Mouse (Mus musculus): Measurements from ENCODE around the gene Ube2n. TPM values are rescaled to one million over a fixed set of nuclear protein-coding genes. Genes with fewer than 3 reads are reported as not detected.
"Not testable (repeated sequence)": the region's sequence is repeated elsewhere in the genome, so short reads cannot be mapped to it uniquely, and the experiment has no call there.

Ube2n gene
- total RNA-seq, 2 experiments from 2014 or later: 127 to 128 TPM

GRCm38 (mm10) chr10:95525037-95525675 is 10.2 kb downstream of the Ube2n start:
- DNase-seq (ENCODE audit: low spot score in 2 of 2): no peak

- DNase-seq (ENCODE audit: low spot score in 2 of 2): no peak
Observed at GRCm38 (mm10) chr10:95525871-95526270, 10.9 kb downstream of the Ube2n start.

GRCm38 (mm10) chr10:95526495-95527122 is 11.7 kb downstream of the Ube2n start:
- DNase-seq (ENCODE audit: low spot score in 2 of 2): no peak

GRCm38 (mm10) chr10:95530551-95531121 is 15.7 kb downstream of the Ube2n start:
- no peak for DNase-seq (ENCODE audit: low spot score in 2 of 2)

GRCm38 (mm10) chr10:95532916-95533315 is 18.0 kb downstream of the Ube2n start:
- DNase-seq (ENCODE audit: low spot score in 2 of 2): no peak

GRCm38 (mm10) chr10:95533382-95533781 is 18.4 kb downstream of the Ube2n start:
- DNase-seq (ENCODE audit: low spot score in 2 of 2): no peak

- no peak for DNase-seq (ENCODE audit: low spot score in 2 of 2)
Observed at GRCm38 (mm10) chr10:95535399-95536221, 20.7 kb downstream of the Ube2n start.

GRCm38 (mm10) chr10:95536222-95536541 is 21.2 kb downstream of the Ube2n start:
- no peak for DNase-seq (ENCODE audit: low spot score in 2 of 2)

- no peak for DNase-seq (ENCODE audit: low spot score in 2 of 2)
Observed at GRCm38 (mm10) chr10:95539260-95539659, 24.3 kb downstream of the Ube2n start.

- DNase-seq (ENCODE audit: low spot score in 2 of 2): no peak
Observed at GRCm38 (mm10) chr10:95539841-95540240, 24.9 kb downstream of the Ube2n start.

GRCm38 (mm10) chr10:95542916-95543315 is 28.0 kb downstream of the Ube2n start:
- no peak for DNase-seq (ENCODE audit: low spot score in 2 of 2)

GRCm38 (mm10) chr10:95543377-95543776 is 28.4 kb downstream of the Ube2n start:
- DNase-seq (ENCODE audit: low spot score in 2 of 2): no peak

GRCm38 (mm10) chr10:95544004-95544403 is 29.1 kb downstream of the Ube2n start:
- no peak for DNase-seq (ENCODE audit: low spot score in 2 of 2)

GRCm38 (mm10) chr10:95544651-95545050 is 29.7 kb downstream of the Ube2n start:
- DNase-seq (ENCODE audit: low spot score in 2 of 2): no peak

GRCm38 (mm10) chr10:95545051-95545450 is 30.1 kb downstream of the Ube2n start:
- DNase-seq (ENCODE audit: low spot score in 2 of 2): no peak

GRCm38 (mm10) chr10:95546178-95546577 is 31.2 kb downstream of the Ube2n start:
- no peak for DNase-seq (ENCODE audit: low spot score in 2 of 2)

- no peak for DNase-seq (ENCODE audit: low spot score in 2 of 2)
Observed at GRCm38 (mm10) chr10:95548154-95548826, 33.3 kb downstream of the Ube2n start.

- DNase-seq (ENCODE audit: low spot score in 2 of 2): not testable (repeated sequence)
Observed at GRCm38 (mm10) chr10:95549080-95549479, 34.1 kb downstream of the Ube2n start.

GRCm38 (mm10) chr10:95550506-95550905 is 35.6 kb downstream of the Ube2n start:
- DNase-seq (ENCODE audit: low spot score in 2 of 2): no peak

GRCm38 (mm10) chr10:95551752-95552151 is 36.8 kb downstream of the Ube2n start:
- no peak for DNase-seq (ENCODE audit: low spot score in 2 of 2)

- no peak for DNase-seq (ENCODE audit: low spot score in 2 of 2)
Observed at GRCm38 (mm10) chr10:95552326-95552725, 37.4 kb downstream of the Ube2n start.
